Mouse (Mus musculus) fat pad, adult 2 months (tissue): ENCODE data around the gene Cerk.
"Not testable (repeated sequence)": the region's sequence is repeated elsewhere in the genome, so short reads cannot be mapped to it uniquely, and the experiment has no call there.

Source experiments
- DNase-seq: peaks from one replicate; pipeline ENCODE4 v3.0.0-alpha.2; 2011; ENCODE audit warnings: low read depth, low spot score; ENCODE audit errors: extremely low read depth

Gene Cerk

DNA sequence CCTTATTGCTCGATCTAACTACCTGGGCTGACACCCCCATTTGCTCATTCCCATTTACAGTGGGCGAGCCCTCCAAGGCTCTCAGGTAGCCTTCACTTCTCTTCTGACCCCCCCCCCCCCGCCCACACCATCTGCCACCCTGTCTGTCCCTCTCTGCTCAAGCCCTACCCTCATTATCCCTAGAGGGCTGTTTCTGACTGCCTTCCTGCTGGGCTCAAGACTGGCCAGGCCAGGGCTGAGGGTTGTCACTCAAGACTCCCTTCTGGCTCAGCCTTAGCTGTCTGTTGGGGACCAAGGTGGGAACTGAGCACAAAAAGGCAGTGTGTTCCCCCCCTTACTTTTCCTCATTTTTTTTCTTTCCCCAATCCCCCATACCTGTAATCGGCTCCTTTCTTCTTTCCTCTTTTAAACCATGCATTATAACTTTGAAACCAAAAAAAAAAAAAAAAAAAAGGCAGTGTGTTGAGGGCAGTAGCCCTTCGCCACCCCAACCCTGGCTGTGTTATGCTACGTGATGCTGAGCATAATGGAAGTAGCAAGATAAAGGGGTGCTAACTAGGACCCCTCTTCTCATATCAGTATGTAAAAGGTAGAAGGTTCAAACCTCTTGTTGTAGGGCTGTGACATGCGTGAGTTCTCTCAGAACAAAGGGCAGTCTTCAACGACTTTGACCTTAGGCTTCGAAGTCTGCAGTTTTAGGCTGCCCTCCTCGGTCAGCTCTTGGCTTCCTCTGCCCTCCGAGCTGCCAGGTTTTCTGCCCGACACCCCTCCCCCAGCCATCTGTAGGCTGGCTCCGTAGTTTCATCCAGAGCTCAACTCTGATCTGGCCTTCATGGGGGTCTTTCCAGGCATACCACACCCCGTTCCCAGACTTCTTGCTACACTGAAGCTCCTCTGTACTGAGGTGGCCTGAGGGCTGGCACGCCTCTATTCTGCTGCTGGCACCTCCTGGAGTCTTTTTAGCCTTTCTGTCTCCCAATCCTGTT lies 68.5 kb downstream of the Cerk start:
- DNase-seq, result no peak

DNA sequence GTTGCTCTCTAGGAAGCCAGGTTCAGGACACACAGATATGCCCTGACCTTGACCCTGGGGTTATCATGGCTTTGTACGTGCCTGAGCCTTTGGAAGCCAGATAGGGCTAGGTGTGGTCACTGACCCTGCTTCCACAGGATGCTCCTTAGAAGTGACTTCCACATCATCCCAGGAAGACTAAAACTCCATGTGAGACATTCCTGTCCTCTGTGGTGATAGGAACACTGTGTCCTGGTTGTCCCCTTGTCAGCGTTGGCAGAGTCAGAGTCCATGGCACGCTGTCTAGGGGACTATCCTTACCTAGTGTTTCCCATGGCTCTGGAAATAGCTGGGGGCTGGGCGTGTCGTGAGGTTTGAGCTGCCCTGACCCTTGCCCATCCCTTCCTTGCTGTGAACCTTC lies 69.5 kb downstream of the Cerk start:
- DNase-seq, result no peak

DNA sequence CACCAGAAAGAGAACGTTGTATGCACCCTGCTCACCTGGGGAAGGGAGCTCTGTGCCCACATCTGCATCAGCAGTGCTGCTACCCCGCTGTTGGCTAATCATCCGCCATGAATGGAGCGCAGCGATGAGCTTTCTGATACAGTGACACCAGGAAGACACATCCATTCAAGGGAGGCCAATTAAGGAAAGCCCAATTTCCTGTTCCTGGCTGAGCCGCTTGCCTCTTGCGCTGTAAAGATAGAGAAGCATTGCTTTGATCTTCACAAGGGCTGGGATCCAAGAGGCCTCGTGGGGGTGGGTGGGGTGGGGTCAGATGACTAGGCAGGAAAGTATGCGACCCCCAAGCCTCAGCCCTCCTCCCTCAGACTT lies 72.6 kb downstream of the Cerk start:
- DNase-seq, result no peak

DNA sequence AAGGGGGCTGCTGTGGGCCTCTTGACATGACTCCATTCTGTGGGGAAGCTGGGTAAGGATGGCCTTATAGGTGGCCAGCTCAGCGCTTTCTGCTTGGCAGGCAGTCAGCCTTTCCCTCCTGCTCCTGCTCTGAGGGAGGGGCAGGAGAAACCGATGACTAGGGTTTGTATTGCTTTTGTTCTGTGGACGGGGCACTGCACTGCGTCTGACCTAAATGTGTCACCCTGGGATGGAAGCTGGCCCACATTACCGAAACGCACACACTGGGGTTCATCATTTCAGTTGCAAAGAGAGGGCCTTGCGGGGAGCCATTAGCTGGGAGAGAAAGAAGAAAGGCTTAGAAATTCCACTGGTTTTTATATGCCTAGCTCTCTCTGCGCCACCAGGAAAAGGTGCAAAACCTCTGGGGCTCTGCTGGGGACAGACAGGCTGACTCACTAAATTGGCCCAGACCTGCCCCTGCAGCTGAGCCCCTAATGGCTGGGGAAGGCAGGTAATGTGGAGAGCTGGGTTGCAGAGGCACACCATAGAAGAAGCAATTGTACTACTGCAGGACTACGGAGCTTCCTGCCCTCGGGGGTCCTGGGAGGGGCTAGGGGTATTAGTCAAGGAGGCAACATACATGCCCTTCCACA lies 73.1 kb downstream of the Cerk start:
- DNase-seq, result no peak

- DNase-seq, result no peak
Observed at GRCm38 (mm10) chr15:86110361-86111103, 75.4 kb downstream of the Cerk start.

DNA sequence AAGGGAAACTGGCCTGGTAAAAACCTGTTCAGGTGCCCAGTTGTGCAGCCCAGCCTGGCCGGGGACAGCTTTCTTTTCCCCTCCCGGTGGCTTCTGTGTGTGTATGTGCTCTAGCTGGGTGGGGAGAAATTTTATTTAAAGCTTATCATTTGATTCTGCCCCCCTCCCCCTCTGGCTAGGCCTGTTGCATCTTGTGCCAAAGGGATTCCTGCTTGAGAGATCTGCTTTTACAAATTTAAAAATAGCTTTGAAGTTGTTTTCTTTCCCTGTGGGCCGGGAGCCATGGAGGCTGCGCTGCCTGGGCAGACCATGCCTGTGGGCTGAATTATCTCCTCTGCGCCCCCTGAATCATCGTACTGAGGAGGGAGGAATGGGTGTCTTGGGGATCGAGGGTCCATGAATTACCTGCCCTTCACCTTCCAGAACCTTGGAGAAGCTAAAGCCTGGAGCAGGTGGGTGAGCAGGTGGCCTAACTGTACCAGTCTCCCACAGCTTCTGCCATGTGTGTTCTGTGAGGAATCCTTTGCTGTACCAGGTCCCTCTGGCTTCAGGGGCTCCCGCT lies 76.2 kb downstream of the Cerk start:
- DNase-seq, result no peak

GRCm38 (mm10) chr15:86109245-86109644 lies 76.7 kb downstream of the Cerk start:
- DNase-seq, result no peak

DNA sequence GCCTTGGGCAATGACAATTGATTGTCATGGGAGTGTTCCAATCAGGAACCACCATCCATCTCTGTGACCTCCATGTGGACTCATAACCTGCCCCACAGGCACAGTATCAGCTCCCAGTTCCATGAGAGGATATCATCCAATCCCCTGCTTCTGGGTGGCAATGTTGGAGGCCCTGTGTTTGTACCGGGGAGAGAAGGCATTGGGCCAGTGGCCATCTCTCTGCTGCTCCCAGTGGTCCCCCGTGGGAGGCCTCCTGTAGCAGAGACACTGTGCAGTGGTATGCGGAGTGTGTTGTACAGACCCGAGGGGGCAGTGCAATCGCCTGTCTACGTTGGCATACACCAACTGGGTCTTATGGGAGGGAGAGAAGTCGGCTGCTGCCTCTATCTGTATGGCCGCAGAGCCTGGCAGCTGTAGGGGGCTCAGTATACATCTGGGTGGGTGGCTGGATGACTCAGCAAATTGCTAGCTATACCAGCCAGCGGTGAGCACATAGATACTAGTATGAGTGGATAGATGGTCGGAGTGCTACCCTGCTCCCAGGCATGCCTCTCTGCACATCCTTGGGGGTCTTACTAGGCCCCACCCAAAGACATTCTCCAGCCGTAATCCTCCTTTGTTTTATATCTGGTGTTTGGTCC lies 78.0 kb downstream of the Cerk start:
- no peak for DNase-seq

DNA sequence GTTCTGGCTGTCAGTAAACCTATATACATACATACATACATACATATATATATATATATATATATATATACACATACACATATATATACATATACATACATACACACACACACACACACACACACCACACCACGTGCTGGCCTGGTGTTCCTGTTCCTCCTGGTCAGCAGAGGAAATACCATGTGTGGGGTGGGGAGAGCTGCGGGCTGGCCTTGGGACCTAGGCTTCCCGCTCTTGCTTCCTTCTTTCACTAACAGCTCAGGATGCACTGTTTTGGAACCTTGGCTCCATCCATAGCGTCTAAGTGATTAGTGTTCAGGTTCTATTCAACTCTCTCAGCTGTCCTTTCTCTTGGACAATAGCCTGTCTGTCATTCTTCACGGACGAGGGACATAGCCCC lies 80.2 kb downstream of the Cerk start:
- DNase-seq, result no peak

DNA sequence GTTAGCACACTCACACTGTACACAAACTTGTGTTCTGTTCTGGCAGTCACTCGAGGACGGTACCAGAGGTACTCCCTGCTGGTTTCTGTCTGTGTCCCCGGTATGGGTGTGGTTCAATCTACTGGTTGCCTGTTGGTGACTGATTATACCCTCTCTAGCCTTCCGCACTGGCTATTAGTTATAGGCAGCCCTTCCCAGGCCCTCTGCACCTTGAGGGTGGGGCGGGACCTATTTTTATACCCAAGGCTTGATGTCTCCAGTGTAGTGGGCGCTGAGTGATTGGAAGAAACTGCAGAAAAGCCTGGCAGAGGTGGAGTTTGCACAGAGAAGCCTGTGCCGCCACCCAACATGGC lies 80.6 kb downstream of the Cerk start:
- DNase-seq, result no peak

DNA sequence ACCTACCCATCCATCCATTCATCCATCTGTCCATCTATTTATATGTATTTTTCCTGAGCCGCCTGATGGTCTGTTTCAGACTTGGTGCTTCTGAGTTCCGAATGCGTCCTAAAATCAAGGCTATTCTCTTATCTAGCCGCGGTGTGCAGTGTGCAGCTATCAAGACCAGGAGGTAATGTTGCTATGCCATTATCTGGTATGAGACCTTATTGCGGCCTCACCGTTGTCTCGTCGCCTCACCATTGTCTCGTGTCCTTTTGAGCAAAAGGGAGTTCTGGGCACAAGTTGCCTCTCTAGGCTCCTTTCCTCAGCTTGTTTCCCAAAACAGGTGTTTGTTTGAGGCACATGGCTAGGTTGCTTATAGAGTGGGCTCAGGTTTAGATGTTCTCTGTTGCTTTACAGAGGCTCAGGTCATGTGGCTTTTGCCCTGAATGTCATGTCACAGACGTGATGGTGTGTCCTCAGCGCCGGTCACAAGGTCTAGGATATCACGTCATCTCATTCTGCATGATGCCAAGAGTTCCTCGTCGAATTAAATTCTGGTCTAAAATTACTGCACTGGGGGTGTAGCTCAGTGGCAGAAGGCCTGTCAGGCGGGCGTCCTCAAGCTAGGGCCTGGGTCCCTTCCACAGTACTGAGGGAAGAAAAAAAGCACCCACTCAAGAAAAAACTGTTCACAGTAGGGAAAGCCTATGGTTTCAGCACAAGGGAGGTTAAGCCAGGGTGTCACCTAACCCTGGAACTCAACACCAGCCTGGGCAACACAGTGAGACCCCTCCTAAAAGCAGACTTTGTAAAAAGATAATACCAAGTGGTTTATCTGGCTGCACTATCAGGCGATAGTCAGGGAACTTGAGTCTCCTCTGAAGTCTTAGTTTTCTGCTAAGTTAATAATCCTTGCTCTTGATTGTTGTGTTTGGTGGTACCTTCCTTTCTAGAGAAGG lies 81.3 kb downstream of the Cerk start:
- DNase-seq, result no peak

- no peak for DNase-seq
Observed at GRCm38 (mm10) chr15:86102308-86102707, 83.6 kb downstream of the Cerk start.

GRCm38 (mm10) chr15:86101585-86101984 lies 84.4 kb downstream of the Cerk start:
- DNase-seq, result no peak

- no peak for DNase-seq
Observed at GRCm38 (mm10) chr15:86097871-86098270, 88.1 kb downstream of the Cerk start.

GRCm38 (mm10) chr15:86096604-86097020 lies 89.3 kb downstream of the Cerk start:
- DNase-seq, result not testable (repeated sequence)

DNA sequence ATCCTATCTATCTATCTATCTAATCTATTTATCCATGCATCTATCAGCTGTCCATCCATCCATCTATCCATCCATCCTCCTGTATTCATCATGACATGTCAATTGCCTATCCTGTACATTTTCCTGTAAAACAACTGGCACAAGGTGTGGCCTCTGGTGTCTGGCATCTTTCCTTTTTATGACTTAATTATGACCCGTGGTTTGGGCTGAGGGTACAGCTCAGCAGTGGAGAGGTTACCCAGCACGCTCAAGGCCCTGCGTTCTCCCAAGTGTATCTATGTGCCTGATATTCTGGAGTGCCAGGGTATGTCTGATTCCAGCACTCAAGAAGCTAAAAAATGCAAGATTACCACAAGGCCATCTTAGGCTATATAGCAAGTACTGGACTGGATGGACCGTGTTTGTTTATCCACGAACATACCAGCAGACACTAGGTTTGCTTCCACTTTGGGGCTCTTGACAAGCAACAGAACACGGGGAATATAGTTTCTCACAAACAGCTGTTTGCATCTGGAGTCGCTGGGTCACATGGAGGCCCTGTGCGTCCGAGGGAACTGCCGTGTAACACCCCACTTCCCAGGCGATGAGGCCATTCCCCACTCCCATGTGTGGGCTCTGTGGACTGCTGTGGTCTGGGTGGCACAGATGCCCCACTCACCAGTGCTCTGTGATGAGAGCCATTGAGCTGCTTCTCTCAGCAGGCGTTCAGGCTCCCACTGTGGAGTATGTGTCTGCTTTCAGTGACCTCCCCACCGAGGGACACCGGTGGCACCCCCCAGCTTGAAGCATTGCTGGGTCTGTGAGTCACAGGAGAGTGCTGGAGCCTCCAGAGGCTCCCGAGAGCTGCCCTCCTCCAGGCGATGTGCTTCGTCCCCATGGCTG lies 90.0 kb downstream of the Cerk start:
- no peak for DNase-seq

DNA sequence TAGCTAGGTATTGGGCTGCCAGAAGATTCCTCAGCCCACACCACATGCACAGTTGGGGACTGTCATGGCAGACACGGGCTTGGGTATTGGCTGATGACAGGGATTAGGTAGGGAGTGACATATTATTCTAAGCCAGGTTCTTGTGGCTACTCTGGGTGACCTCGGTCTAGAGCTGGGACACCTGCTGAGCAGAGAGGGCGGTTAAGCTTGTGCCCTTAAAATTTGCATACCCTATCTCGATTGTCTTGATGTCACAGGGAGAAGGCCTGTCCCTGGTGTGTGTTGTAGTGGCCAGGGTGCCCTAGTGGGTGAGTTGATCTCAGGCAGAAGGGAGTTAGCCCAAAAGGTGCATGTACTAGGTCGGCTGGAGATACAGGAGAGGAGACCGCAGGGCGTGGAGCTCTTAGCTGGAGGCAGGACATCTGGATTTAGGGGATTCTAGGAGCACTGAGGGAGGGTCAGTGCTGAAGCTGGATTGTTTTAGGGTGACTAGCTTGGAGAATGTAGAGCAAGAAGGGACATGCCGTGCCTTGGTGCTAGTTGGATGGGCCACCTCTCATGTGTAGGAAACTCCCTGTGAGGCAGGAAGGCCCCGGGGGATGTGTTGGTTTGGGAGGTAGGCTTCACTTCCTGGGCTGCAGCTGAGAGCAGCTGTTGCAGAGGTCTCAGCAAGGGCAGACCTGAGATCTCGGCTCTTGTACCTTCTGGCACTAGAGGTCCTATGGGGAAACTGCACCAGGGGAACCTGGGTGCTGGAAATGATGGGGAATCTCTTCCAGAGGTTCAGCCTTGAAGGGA lies 91.4 kb downstream of the Cerk start:
- DNase-seq, result no peak

DNA sequence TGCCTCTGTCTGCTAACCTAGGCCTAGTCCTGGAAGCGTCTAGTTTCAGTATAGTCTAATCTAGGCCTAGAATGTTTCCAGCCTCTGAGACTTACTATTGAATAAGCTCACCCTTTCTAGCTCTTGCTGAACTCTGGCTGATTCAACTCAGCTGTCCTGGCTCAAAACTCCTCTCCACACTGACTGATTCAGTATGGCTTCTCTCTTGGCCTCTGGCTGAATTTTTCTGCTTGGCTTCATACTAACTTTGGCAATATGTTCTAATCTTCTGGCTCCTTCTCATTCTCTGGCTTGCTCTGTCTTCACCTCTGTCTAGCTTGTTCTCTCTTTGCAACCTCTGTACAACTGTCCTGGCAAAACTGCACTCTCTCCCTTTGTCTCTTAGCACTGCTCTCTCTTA lies 92.7 kb downstream of the Cerk start:
- DNase-seq, result peak; percentile 45
